17 mouse cellular contexts compared by ENCODE assay signal in genomic region chr2:79785541-79786134, GRCm38 (mm10).
DNase-seq lines count a peak whose midpoint lies in the region; ATAC-seq and TF ChIP-seq lines count a peak whose summit lies in the region.
"Had no signal": no experiment of that assay in that cellular context is flagged by ENCODE, and none has a peak within 500 bp of the region (broad histone marks: within the 10 kb centered on the region; RNA-seq: fewer than 3 reads in every experiment).

No protein-coding gene starts in this region.

- peak; percentile 85 for ATAC-seq in lung, embryonic 14.5 days (ENCODE audit: insufficient read depth)
- no peak for ATAC-seq in heart, embryonic 15.5 days (replicated peaks; ENCODE audit: insufficient number of reproducible peaks, insufficient read depth, low FRiP score, low read depth)
- peak; percentile 66; the same call in 1 of the 2 replicates for ATAC-seq in stomach, embryonic 15.5 days (ENCODE audit: insufficient read depth, low FRiP score, low read depth)

- no peak overlapping the region for H3K4me3 ChIP-seq in heart, embryonic 10.5 days
- no peak overlapping the region for H3K4me3 ChIP-seq in lung, embryonic 14.5 days (ENCODE audit: low read depth, low read length)
- H3K4me3 ChIP-seq in heart, embryonic 15.5 days = no peak overlapping the region
- no peak overlapping the region for H3K4me3 ChIP-seq in stomach, embryonic 15.5 days (replicated peaks)

- 64% methylated on average over 8 of the region's 8 CpGs for WGBS in heart, embryonic 10.5 days
- 27% methylated on average over 8 of the region's 8 CpGs for WGBS in lung, embryonic 14.5 days
- 50% methylated on average over 8 of the region's 8 CpGs for WGBS in heart, embryonic 15.5 days
- 28% methylated on average over 8 of the region's 8 CpGs for WGBS in stomach, embryonic 15.5 days

- H3K4me1 ChIP-seq in heart, embryonic 10.5 days = no peaks in the 10 kb centered on the region
- 0 out of 2 replicates have a peak, but pooled peaks cover 3% of the 10 kb centered on the region for H3K4me1 ChIP-seq in lung, embryonic 14.5 days (ENCODE audit: insufficient read depth)
- H3K4me1 ChIP-seq in heart, embryonic 15.5 days (replicated peaks) = no peaks in the 10 kb centered on the region; the same call in 1 of the 2 replicates
- peaks cover 8% of the 10 kb centered on the region; the same call in 1 of the 2 replicates for H3K4me1 ChIP-seq in stomach, embryonic 15.5 days

- no peak overlapping the region for H3K4me2 ChIP-seq in lung, embryonic 14.5 days
- H3K4me2 ChIP-seq in heart, embryonic 15.5 days = no peak overlapping the region
- H3K4me2 ChIP-seq in stomach, embryonic 15.5 days = no peak overlapping the region

- H3K9ac ChIP-seq in lung, embryonic 14.5 days = no peak overlapping the region
- no peak overlapping the region for H3K9ac ChIP-seq in heart, embryonic 15.5 days
- H3K9ac ChIP-seq in stomach, embryonic 15.5 days = no peak overlapping the region

- H3K27ac ChIP-seq in heart, embryonic 10.5 days = no peak overlapping the region
- peak overlapping the region; percentile 79 for H3K27ac ChIP-seq in lung, embryonic 14.5 days (ENCODE audit: low read depth)
- H3K27ac ChIP-seq in heart, embryonic 15.5 days = peak overlapping the region; percentile 2; the same call in 1 of the 2 replicates
- H3K27ac ChIP-seq in stomach, embryonic 15.5 days = peak overlapping the region; percentile 88
- H3K27ac ChIP-seq: macrophage had no signal

- H3K36me3 ChIP-seq in heart, embryonic 10.5 days = no peaks in the 10 kb centered on the region
- no peaks in the 10 kb centered on the region for H3K36me3 ChIP-seq in lung, embryonic 14.5 days (ENCODE audit: insufficient read depth)
- no peaks in the 10 kb centered on the region for H3K36me3 ChIP-seq in heart, embryonic 15.5 days
- H3K36me3 ChIP-seq in stomach, embryonic 15.5 days = no peaks in the 10 kb centered on the region
- H3K36me3 ChIP-seq: G1E had no signal

- no peaks in the 10 kb centered on the region for H3K9me3 ChIP-seq in heart, embryonic 10.5 days
- H3K9me3 ChIP-seq in lung, embryonic 14.5 days (ENCODE audit: low read depth, low read length) = no peaks in the 10 kb centered on the region
- H3K9me3 ChIP-seq in heart, embryonic 15.5 days (replicated peaks) = no peaks in the 10 kb centered on the region
- no peaks in the 10 kb centered on the region for H3K9me3 ChIP-seq in stomach, embryonic 15.5 days
- H3K9me3 ChIP-seq: G1E had no signal

- H3K27me3 ChIP-seq in heart, embryonic 10.5 days (ENCODE audit: insufficient read depth, poor library complexity, severe bottlenecking) = no peaks in the 10 kb centered on the region
- no peaks in the 10 kb centered on the region for H3K27me3 ChIP-seq in lung, embryonic 14.5 days (ENCODE audit: insufficient read depth, low read length)
- no peaks in the 10 kb centered on the region for H3K27me3 ChIP-seq in heart, embryonic 15.5 days
- no peaks in the 10 kb centered on the region for H3K27me3 ChIP-seq in stomach, embryonic 15.5 days (replicated peaks)

- no peak for TF ChIP-seq CTCF in lung, embryonic 14.5 days (IDR thresholded peaks at IDR 0.05; ENCODE audit: low read depth)

- DNase-seq in heart, adult 18-20 months = peak; percentile 16 to 21
- no peak for DNase-seq in heart, embryonic 10.5 days (ENCODE audit: low spot score)
- peak; percentile 71 for DNase-seq in lung, embryonic 14.5 days
- DNase-seq in lung, postnatal 4 days = no peak
- DNase-seq in right cerebral cortex, postnatal 36 days (ENCODE audit: low spot score in 2 of 2) = no peak
- DNase-seq in left cerebral cortex, adult 8-10 months (ENCODE audit: low spot score in 2 of 2) = no peak
- DNase-seq: adrenal gland, postnatal 25 days; B cell, adult 2 months; cerebellum, adult 11 months; kidney, adult 2 months; left cerebral cortex, postnatal 4 days; right cerebral cortex, adult 18-20 months; thymus, postnatal 36 days had no signal

Comparison
In these comparisons a context has a peak if more than half of its experiments do, and no peak if none do; other contexts are left out.
1. DNase-seq: peak in heart, adult 18-20 months (2 of 2) and lung, embryonic 14.5 days (single experiment); none in heart, embryonic 10.5 days (single experiment), lung, postnatal 4 days (0 of 2), right cerebral cortex, postnatal 36 days (0 of 2) and left cerebral cortex, adult 8-10 months (0 of 2).